Mouse (Mus musculus): ENCODE measurements at regions not wholly inside any gene's neighbourhood (a gene's known extent, or its start where the extent isn't known, plus 50 kb on each side); places are given as distances from the start of the nearest gene placed in this dataset.
A peak's percentile ranks its signal among the peaks of the same experiment; 100 is the strongest.

- no peak for DNase-seq (ENCODE audit: low spot score)
These were observed 102.7 kb upstream of the Arid2 start for GRCm38 (mm10) chr15:96184666-96185065.

GRCm38 (mm10) chr15:96185429-96185828 lies 101.9 kb upstream of the Arid2 start:
- DNase-seq (ENCODE audit: low spot score): no peak

GRCm38 (mm10) chr15:96185901-96186300 lies 101.4 kb upstream of the Arid2 start:
- DNase-seq (ENCODE audit: low spot score): no peak

GRCm38 (mm10) chr15:96189551-96189950 lies 97.8 kb upstream of the Arid2 start:
- no peak for DNase-seq (ENCODE audit: low spot score)

- no peak for DNase-seq (ENCODE audit: low spot score)
These were observed 89.9 kb upstream of the Arid2 start for GRCm38 (mm10) chr15:96197413-96197812.

GRCm38 (mm10) chr15:96197932-96198331 lies 89.4 kb upstream of the Arid2 start:
- DNase-seq (ENCODE audit: low spot score): no peak

- no peak for DNase-seq (ENCODE audit: low spot score)
These were observed 86.0 kb upstream of the Arid2 start for GRCm38 (mm10) chr15:96201273-96201672.

GRCm38 (mm10) chr15:96201701-96202460 lies 85.4 kb upstream of the Arid2 start:
- no peak for DNase-seq (ENCODE audit: low spot score)

- no peak for DNase-seq (ENCODE audit: low spot score)
These were observed 83.1 kb upstream of the Arid2 start for GRCm38 (mm10) chr15:96204187-96204586.

- no peak for DNase-seq (ENCODE audit: low spot score)
These were observed 82.7 kb upstream of the Arid2 start for GRCm38 (mm10) chr15:96204623-96205022.

- peak; percentile 28 for DNase-seq (ENCODE audit: low spot score)
These were observed 76.5 kb upstream of the Arid2 start for GRCm38 (mm10) chr15:96210721-96211400.

GRCm38 (mm10) chr15:96213541-96214312 lies 73.6 kb upstream of the Arid2 start:
- DNase-seq (ENCODE audit: low spot score): no peak

- DNase-seq (ENCODE audit: low spot score): no peak
These were observed 69.4 kb upstream of the Arid2 start for GRCm38 (mm10) chr15:96217896-96218295.

GRCm38 (mm10) chr15:96219746-96220145 lies 67.6 kb upstream of the Arid2 start:
- DNase-seq (ENCODE audit: low spot score): no peak

- no peak for DNase-seq (ENCODE audit: low spot score)
These were observed 55.3 kb upstream of the Arid2 start for GRCm38 (mm10) chr15:96231969-96232368.

GRCm38 (mm10) chr15:96233113-96233512 lies 54.2 kb upstream of the Arid2 start:
- DNase-seq (ENCODE audit: low spot score): no peak

GRCm38 (mm10) chr15:96234783-96235182 lies 52.5 kb upstream of the Arid2 start:
- no peak for DNase-seq (ENCODE audit: low spot score)
